Mouse (Mus musculus): ENCODE results near the gene Lgr5. TPM values are rescaled to one million over a fixed set of nuclear protein-coding genes. Genes with fewer than 3 reads are reported as not detected.

Gene Lgr5
- polyA plus RNA-seq, 1 experiment from 2014 or later: 3.0 TPM

DNA sequence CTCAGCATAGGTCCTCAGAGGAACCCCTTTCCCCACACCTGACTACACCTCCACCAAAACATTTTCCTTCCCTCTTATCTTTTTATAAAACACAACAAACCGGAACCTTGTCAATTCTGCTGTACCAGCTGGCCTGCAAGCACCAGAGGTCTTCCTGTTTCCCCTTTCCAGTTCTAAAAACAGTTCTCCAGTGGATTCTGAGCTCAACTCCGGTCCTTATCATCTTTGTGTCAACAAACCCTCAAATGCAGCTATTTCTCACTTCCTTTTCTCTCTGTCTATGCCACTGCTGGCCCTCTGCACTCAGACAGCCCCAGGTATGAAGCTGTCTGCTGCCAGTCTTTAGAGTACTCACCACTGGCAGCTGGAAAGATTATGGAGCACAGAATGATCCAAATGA, 56.8 kb downstream of the Lgr5 start:
- ATAC-seq (ENCODE audit: low FRiP score): no peak
- WGBS: 76% methylated on average over 2 of the region's 2 CpGs
- H3K4me2 ChIP-seq: no peak overlapping the region
- no peaks in the 10 kb centered on the region for H3K4me1 ChIP-seq
- H3K27me3 ChIP-seq (replicated peaks): no peaks in the 10 kb centered on the region
- no peaks in the 10 kb centered on the region for H3K9me3 ChIP-seq (replicated peaks)
- H3K36me3 ChIP-seq: no peaks in the 10 kb centered on the region
- H3K9ac ChIP-seq (replicated peaks): no peak overlapping the region
- no peak overlapping the region for H3K4me3 ChIP-seq (replicated peaks)
- H3K27ac ChIP-seq (replicated peaks): no peak overlapping the region

DNA sequence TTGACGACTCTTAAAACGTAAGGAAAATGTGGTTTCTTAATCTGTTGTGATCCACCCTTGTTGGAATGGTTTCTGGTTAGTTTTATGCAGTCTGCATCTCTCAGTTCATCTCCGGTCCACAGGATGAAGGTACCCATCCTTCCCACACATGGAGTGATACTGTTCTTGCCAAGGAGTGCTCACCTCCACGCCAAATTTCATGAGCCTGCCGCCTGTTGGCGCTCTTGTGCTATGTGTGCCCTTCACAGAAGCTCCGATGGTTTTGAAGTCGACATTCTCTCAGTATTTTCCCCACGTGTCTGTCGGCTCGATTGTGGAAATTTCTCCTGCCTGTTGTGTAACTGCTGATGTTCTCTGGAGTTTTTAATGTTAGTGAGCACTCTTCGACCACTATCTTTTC, 57.8 kb downstream of the Lgr5 start:
- no peak for ATAC-seq (ENCODE audit: low FRiP score)
- H3K9me3 ChIP-seq (replicated peaks): no peaks in the 10 kb centered on the region
- H3K4me2 ChIP-seq: no peak overlapping the region
- H3K4me3 ChIP-seq (replicated peaks): no peak overlapping the region
- no peaks in the 10 kb centered on the region for H3K36me3 ChIP-seq
- no peak overlapping the region for H3K27ac ChIP-seq (replicated peaks)
- no peak overlapping the region for H3K9ac ChIP-seq (replicated peaks)
- no peaks in the 10 kb centered on the region for H3K4me1 ChIP-seq
- no peaks in the 10 kb centered on the region for H3K27me3 ChIP-seq (replicated peaks)
- 88% methylated on average over 12 of the region's 12 CpGs for WGBS

DNA sequence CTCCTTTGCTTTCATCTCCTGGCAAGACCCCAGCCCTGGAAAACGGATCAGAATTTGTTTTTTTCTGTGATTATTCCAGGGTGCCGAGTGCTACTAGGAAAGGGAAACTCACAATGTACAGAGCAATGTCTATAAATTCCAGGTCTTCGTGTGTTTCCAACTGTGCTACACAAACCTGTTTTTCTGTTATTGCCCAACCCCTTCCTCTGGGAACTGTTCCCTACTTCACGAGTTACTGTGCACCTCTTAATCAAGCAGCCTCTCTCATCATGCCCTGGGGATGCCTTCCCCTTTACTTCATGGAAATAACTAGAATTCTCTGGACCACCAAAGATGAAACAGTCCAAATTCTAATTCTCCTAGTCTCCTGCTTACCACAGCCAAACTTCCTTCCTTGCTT, 58.7 kb downstream of the Lgr5 start:
- Histone ChIP-seq H3K4me2 (no peak overlapping the region), H3K9ac (replicated peaks) (no peak overlapping the region), H3K27me3 (replicated peaks) (no peaks in the 10 kb centered on the region), H3K9me3 (replicated peaks) (no peaks in the 10 kb centered on the region), H3K36me3 (no peaks in the 10 kb centered on the region), H3K4me3 (replicated peaks) (no peak overlapping the region), H3K4me1 (no peaks in the 10 kb centered on the region), H3K27ac (replicated peaks) (no peak overlapping the region)
- WGBS: 65% methylated on average over 4 of the region's 4 CpGs
- no peak for ATAC-seq (ENCODE audit: low FRiP score)

DNA sequence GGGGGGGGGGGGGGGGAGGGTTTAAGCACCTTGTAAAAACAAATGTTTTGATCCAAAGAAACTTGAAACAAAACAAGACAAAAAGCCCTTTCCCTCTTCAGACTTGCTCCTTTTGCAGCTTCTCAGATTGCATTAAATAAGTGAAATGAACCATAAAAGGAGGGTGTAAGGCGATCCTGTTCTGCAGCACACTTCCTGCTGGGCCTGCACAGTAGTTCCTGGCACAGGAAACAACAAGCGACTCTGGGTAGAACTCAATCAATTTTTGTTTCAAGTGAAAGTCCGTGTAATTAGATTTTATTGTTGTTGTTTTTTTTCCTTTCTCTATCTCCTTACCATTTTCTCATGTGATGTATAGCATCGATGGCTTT, 66.5 kb downstream of the Lgr5 start:
- H3K4me1 ChIP-seq: 0 out of 2 replicates have a peak, but pooled peaks cover 2% of the 10 kb centered on the region
- no peak for ATAC-seq (ENCODE audit: low FRiP score)
- H3K27ac ChIP-seq (replicated peaks): no peak overlapping the region
- 9% methylated on average over 4 of the region's 4 CpGs for WGBS
- H3K4me2 ChIP-seq: no peak overlapping the region
- no peak overlapping the region for H3K4me3 ChIP-seq (replicated peaks)
- H3K36me3 ChIP-seq: no peaks in the 10 kb centered on the region
- H3K27me3 ChIP-seq (replicated peaks): no peaks in the 10 kb centered on the region
- no peaks in the 10 kb centered on the region for H3K9me3 ChIP-seq (replicated peaks)
- H3K9ac ChIP-seq (replicated peaks): no peak overlapping the region

DNA sequence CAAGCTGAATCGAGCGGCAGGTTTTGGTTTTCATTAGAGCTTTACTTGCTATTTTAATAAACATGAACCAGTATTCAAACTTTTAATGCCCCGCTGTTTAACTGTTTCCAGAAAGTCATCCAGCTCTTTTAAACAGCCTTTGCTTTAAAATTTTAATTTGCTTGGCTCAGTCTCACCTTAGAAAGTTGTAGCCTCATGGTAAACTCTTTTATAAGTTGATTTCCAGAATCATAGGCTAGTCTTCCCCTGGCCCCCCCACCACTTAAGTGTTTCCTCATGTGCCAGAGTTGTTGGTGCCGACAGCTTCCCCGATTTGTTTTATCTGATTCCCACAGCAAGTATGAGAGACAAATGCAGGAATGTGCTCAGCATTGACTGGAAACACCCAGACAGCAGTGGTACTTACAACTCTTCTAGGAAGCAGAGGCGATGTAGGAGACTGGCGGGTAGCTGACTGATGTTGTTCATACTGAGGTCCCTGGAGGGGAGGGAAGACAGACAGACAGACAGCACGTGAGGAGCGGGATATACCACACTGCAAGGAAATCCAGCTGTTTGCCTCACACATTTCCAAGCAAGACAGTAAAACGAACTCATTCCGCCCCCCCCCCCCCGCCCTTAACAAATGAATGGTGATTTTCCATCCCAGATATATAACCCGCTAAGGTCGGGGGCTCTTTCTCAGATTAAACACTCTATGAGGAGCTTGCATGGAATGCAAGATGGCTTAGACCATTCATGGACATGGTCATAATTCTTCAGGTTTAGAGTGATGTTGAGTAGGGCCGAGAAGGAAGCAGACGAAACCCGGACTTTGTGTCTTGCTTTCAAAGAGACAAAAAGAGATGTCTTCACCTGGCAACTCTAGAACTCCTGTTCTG, 67.1 kb downstream of the Lgr5 start:
- Histone ChIP-seq H3K9me3 (replicated peaks) (no peaks in the 10 kb centered on the region), H3K4me1 (0 out of 2 replicates have a peak, but pooled peaks cover 2% of the 10 kb centered on the region), H3K4me3 (replicated peaks) (no peak overlapping the region), H3K27me3 (replicated peaks) (no peaks in the 10 kb centered on the region), H3K27ac (replicated peaks) (no peak overlapping the region), H3K9ac (replicated peaks) (no peak overlapping the region), H3K4me2 (peak overlapping the region; percentile 17), H3K36me3 (no peaks in the 10 kb centered on the region)
- whole genome bisulfite sequencing: 30% methylated on average over 17 of the region's 17 CpGs
- ATAC-seq (ENCODE audit: low FRiP score): no peak

DNA sequence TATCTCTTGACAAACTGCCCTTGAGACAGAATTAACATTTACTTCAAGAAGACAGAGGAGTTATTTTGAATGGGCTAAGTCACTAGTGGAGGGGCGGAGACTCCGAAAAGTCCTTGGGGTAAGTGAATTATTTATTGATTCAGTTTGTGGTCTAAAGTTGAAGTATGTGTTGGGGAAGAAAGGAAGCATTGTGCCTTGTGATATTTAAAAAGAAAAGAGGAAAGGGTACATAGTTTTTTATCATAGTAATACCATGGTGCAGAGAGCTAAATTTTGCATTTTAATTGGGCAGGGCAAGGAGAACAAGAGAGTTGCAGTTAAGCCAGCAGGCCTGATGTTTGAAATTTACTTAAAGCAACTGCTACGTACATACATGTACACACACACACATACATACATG, 68.7 kb downstream of the Lgr5 start:
- ATAC-seq (ENCODE audit: low FRiP score): no peak
- no peak overlapping the region for H3K27ac ChIP-seq (replicated peaks)
- H3K27me3 ChIP-seq (replicated peaks): no peaks in the 10 kb centered on the region
- no peaks in the 10 kb centered on the region for H3K36me3 ChIP-seq
- 0 out of 2 replicates have a peak, but pooled peaks cover 2% of the 10 kb centered on the region for H3K4me1 ChIP-seq
- H3K4me3 ChIP-seq (replicated peaks): no peak overlapping the region
- no peak overlapping the region for H3K9ac ChIP-seq (replicated peaks)
- H3K9me3 ChIP-seq (replicated peaks): no peaks in the 10 kb centered on the region
- 83% methylated on average over 3 of the region's 3 CpGs for WGBS
- no peak overlapping the region for H3K4me2 ChIP-seq

DNA sequence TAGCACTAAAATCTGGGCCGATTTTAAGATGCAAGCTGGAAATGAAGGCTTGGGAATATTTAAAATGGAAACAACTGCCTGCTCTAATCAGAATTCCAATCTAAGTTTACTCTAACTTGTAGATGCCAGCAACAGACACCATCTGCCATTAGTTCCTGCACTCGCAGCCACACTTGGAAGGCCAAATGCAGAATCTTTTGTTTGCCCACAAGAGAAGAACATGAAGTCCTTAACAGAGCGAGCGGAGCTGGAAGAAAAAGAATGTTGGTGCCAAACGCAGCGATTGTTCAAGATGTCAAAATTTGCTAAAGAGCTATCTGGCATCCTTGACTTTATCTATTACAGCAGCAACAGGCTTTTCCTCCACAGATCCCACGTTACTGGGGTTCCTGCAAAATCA, 72.1 kb downstream of the Lgr5 start:
- no peak overlapping the region for H3K4me2 ChIP-seq
- H3K4me1 ChIP-seq: no peaks in the 10 kb centered on the region
- H3K27ac ChIP-seq (replicated peaks): no peak overlapping the region
- no peaks in the 10 kb centered on the region for H3K9me3 ChIP-seq (replicated peaks)
- H3K36me3 ChIP-seq: no peaks in the 10 kb centered on the region
- H3K27me3 ChIP-seq (replicated peaks): no peaks in the 10 kb centered on the region
- H3K9ac ChIP-seq (replicated peaks): no peak overlapping the region
- 85% methylated on average over 7 of the region's 7 CpGs for WGBS
- no peak for ATAC-seq (ENCODE audit: low FRiP score)
- H3K4me3 ChIP-seq (replicated peaks): no peak overlapping the region

DNA sequence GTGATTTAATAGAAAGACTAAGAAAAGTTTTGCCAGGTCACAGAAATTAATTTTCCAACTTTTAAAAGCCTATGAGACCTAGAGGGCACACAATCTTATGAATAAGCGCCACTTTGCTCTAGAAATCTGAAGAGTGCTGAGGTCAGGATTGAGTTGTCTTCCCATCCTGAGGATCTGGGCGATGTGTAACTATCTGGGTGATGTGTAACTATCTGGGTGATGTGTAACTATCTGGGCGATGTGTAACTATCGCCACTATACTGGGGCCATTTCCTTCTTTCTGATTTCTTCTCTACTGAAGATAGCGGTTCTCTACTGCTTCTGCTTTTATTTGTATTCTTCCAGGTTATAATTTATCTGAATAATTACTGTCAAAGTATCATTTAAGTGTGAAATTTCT, 76.6 kb downstream of the Lgr5 start:
- Histone ChIP-seq H3K27me3 (replicated peaks) (no peaks in the 10 kb centered on the region), H3K27ac (replicated peaks) (no peak overlapping the region), H3K36me3 (no peaks in the 10 kb centered on the region), H3K9me3 (replicated peaks) (no peaks in the 10 kb centered on the region), H3K4me3 (replicated peaks) (no peak overlapping the region), H3K4me1 (no peaks in the 10 kb centered on the region), H3K4me2 (no peak overlapping the region), H3K9ac (replicated peaks) (no peak overlapping the region)
- no peak for ATAC-seq (ENCODE audit: low FRiP score)
- WGBS: 88% methylated on average over 5 of the region's 5 CpGs

DNA sequence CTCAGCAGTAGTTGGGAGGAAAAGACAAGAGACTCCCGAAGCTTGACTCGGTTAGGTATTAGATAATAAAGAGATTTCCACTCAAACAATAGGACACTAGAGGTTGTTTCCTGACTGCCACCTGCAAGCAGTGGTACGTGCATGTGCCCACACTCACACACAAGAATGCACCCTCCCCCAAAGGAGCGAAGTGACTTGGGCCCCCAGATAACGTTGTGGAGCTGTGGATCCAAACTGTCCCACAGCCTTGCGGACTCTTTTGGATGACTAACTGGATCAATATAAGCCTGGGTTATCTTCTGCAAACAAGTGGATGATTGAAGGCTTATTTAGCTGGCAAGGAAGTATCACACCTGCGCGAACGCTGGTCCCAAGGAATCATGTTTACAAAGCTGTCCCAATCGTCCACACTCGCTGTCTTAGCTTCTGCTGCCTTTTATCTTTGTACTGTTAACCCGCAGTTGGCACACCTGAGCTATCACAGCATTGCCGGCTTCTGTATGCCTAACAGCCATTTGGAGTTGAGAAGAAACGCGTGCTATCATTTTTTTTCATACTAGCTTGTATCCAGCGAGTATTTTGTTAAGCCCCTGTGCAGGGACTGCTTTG, 81.8 kb downstream of the Lgr5 start:
- no peak for ATAC-seq (ENCODE audit: low FRiP score)

DNA sequence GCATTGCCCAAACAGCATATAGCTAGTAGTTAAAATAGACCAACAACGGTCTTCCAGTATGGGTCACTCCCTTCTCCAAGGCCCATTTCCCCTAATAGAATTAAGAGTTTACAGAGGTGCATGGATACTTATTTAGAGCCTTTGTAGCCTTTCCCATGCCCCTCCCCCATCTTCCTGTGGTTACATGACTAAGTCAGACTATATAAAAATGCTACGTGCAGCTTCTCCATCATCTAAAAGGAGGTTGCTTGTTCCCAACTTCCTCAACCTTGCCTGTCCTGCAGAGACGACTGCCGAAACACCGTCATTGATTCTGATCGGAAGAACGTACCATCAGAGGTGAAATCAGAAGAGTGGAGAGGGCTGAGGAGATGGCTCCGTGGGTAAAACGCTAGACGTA, 82.4 kb downstream of the Lgr5 start:
- 94% methylated on average over 10 of the region's 10 CpGs for WGBS
- no peaks in the 10 kb centered on the region for H3K27me3 ChIP-seq (replicated peaks)

More for the DNA sequence above, 81.8 kb downstream of the Lgr5 start:
- Histone ChIP-seq H3K9ac (replicated peaks) (no peak overlapping the region), H3K36me3 (no peaks in the 10 kb centered on the region), H3K9me3 (replicated peaks) (no peaks in the 10 kb centered on the region), H3K4me1 (no peaks in the 10 kb centered on the region), H3K27me3 (replicated peaks) (no peaks in the 10 kb centered on the region), H3K27ac (replicated peaks) (no peak overlapping the region), H3K4me2 (no peak overlapping the region), H3K4me3 (replicated peaks) (no peak overlapping the region)
- WGBS: 92% methylated on average over 16 of the region's 16 CpGs

DNA sequence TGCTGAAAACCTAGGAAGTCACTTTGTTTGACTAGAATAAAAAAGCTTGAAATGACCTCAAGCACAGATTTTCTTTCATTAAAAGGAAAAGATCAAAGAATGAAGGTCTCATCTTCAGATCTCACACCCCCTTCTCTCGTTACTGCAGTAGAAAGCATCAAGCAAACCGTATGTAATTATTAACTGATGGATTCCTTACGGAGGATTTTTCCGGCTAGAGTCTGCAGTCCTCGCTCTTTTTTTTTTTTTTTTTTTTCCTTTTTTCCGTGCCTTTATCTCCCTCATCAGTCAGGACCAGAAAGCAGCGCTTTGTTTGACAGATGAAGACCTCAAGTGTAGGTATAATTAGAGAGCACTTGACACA, 93.8 kb downstream of the Lgr5 start:
- Histone ChIP-seq H3K4me3 (replicated peaks) (peak overlapping the region; percentile 14), H3K9ac (replicated peaks) (no peak overlapping the region; the same call in 1 of the 2 replicates), H3K27ac (replicated peaks) (no peak overlapping the region), H3K27me3 (replicated peaks) (no peaks in the 10 kb centered on the region), H3K4me1 (peaks cover 13% of the 10 kb centered on the region), H3K9me3 (replicated peaks) (no peaks in the 10 kb centered on the region), H3K36me3 (no peaks in the 10 kb centered on the region), H3K4me2 (peak overlapping the region; percentile 46)
- no peak for ATAC-seq (ENCODE audit: low FRiP score)
- 11% methylated on average over 7 of the region's 7 CpGs for WGBS

More for the DNA sequence above, 82.4 kb downstream of the Lgr5 start:
- H3K9ac ChIP-seq (replicated peaks): no peak overlapping the region
- H3K9me3 ChIP-seq (replicated peaks): no peaks in the 10 kb centered on the region
- H3K4me3 ChIP-seq (replicated peaks): no peak overlapping the region
- ATAC-seq (ENCODE audit: low FRiP score): no peak
- H3K36me3 ChIP-seq: no peaks in the 10 kb centered on the region
- no peak overlapping the region for H3K4me2 ChIP-seq
- H3K27ac ChIP-seq (replicated peaks): no peak overlapping the region
- no peaks in the 10 kb centered on the region for H3K4me1 ChIP-seq

Data from neural tube, embryonic 15.5 days (tissue).